Comparison of ENCODE assay signal across 14 mouse cellular contexts in genomic region chr10:111382206-111382930, GRCm38 (mm10).
A peak's percentile ranks its signal among the peaks of the same experiment; 100 is the strongest.
DNase-seq lines count a peak whose midpoint lies in the region; ATAC-seq and TF ChIP-seq lines count a peak whose summit lies in the region.
"Had no signal": no experiment of that assay in that cellular context is flagged by ENCODE, and none has a peak within 500 bp of the region (broad histone marks: within the 10 kb centered on the region; RNA-seq: fewer than 3 reads in every experiment).

No protein-coding gene starts in this region.

- H3K4me3 ChIP-seq in layer of hippocampus, adult 2 months = peak overlapping the region; percentile 26
- no peak overlapping the region for H3K4me3 ChIP-seq in cortical plate, adult 2 months (ENCODE audit: insufficient read depth, low read length)
- no peak overlapping the region for H3K4me3 ChIP-seq in midbrain, embryonic 13.5 days (replicated peaks)
- H3K4me3 ChIP-seq in intestine, postnatal 0 days (ENCODE audit: low read depth, low read length) = no peak overlapping the region
- H3K4me3 ChIP-seq: neural tube, embryonic 12.5 days; stomach, embryonic 15.5 days had no signal

- no peak overlapping the region for H3K4me2 ChIP-seq in midbrain, embryonic 13.5 days (replicated peaks)
- H3K4me2 ChIP-seq in intestine, postnatal 0 days (replicated peaks; ENCODE audit: low read depth) = no peak overlapping the region
- H3K4me2 ChIP-seq: neural tube, embryonic 12.5 days; stomach, embryonic 15.5 days had no signal

- H3K9ac ChIP-seq in midbrain, embryonic 13.5 days (replicated peaks) = no peak overlapping the region
- no peak overlapping the region for H3K9ac ChIP-seq in intestine, postnatal 0 days (ENCODE audit: low read depth, low read length)
- H3K9ac ChIP-seq: neural tube, embryonic 12.5 days; stomach, embryonic 15.5 days had no signal

- H3K27ac ChIP-seq in layer of hippocampus, adult 2 months = peak overlapping the region; percentile 72
- H3K27ac ChIP-seq in cortical plate, adult 2 months (ENCODE audit: insufficient read depth, low read length) = peak overlapping the region; percentile 57
- no peak overlapping the region for H3K27ac ChIP-seq in midbrain, embryonic 13.5 days
- H3K27ac ChIP-seq in intestine, postnatal 0 days (ENCODE audit: low read depth, low read length) = no peak overlapping the region
- H3K27ac ChIP-seq: macrophage; neural tube, embryonic 12.5 days; stomach, embryonic 15.5 days had no signal

- H3K4me1 ChIP-seq in cortical plate, adult 2 months (ENCODE audit: control insufficient read depth, insufficient read depth, low read length) = 0 out of 2 replicates have a peak, but pooled peaks cover 1% of the 10 kb centered on the region
- 0 out of 2 replicates have a peak, but pooled peaks cover 8% of the 10 kb centered on the region for H3K4me1 ChIP-seq in midbrain, embryonic 13.5 days (replicated peaks)
- no peaks in the 10 kb centered on the region for H3K4me1 ChIP-seq in intestine, postnatal 0 days (replicated peaks; ENCODE audit: control insufficient read depth, insufficient read depth, low read length)
- H3K4me1 ChIP-seq: neural tube, embryonic 12.5 days; stomach, embryonic 15.5 days had no signal

- DNase-seq in cerebellum, postnatal 25 days = peak; percentile 11 to 16
- no peak for DNase-seq in layer of hippocampus, adult 2 months (ENCODE audit: low spot score in 2 of 2)
- no peak for DNase-seq in layer of hippocampus, adult 9-10 months (ENCODE audit: low spot score)
- DNase-seq in gastrocnemius, postnatal 10 days = no peak
- DNase-seq: adrenal gland, adult 2 months; kidney, postnatal 36 days; liver had no signal

- WGBS in midbrain, embryonic 13.5 days = 26% methylated on average over 4 of the region's 4 CpGs
- WGBS in intestine, postnatal 0 days = 52% methylated on average over 4 of the region's 4 CpGs

- TF ChIP-seq CTCF in layer of hippocampus, adult 2 months (conservative IDR thresholded peaks at IDR 0.05) = no peak
- TF ChIP-seq CTCF in cortical plate, adult 2 months (IDR thresholded peaks at IDR 0.05; ENCODE audit: extremely low read depth, insufficient read depth, low read length) = no peak
- TF ChIP-seq CTCF in intestine, postnatal 0 days (IDR thresholded peaks at IDR 0.05; ENCODE audit: low read depth) = no peak

- no peaks in the 10 kb centered on the region for H3K36me3 ChIP-seq in midbrain, embryonic 13.5 days
- H3K36me3 ChIP-seq in intestine, postnatal 0 days (ENCODE audit: control insufficient read depth, insufficient read depth) = no peaks in the 10 kb centered on the region
- H3K36me3 ChIP-seq: neural tube, embryonic 12.5 days; stomach, embryonic 15.5 days had no signal

- no peaks in the 10 kb centered on the region for H3K27me3 ChIP-seq in midbrain, embryonic 13.5 days
- no peaks in the 10 kb centered on the region for H3K27me3 ChIP-seq in intestine, postnatal 0 days (replicated peaks; ENCODE audit: control insufficient read depth, insufficient read depth, low read length)
- H3K27me3 ChIP-seq: neural tube, embryonic 12.5 days; stomach, embryonic 15.5 days had no signal

- TF ChIP-seq POLR2A in cortical plate, adult 2 months (IDR thresholded peaks at IDR 0.05; ENCODE audit: extremely low read depth, insufficient read depth, low read length) = no peak

- no peak for ATAC-seq in cerebellum, adult (ENCODE audit: insufficient number of reproducible peaks, low FRiP score, low TSS enrichment)
- ATAC-seq in midbrain, embryonic 13.5 days = peak; percentile 54; the same call in 1 of the 2 replicates
- no peak for ATAC-seq in intestine, postnatal 0 days

- no peaks in the 10 kb centered on the region for H3K9me3 ChIP-seq in midbrain, embryonic 13.5 days
- H3K9me3 ChIP-seq in intestine, postnatal 0 days (ENCODE audit: control insufficient read depth) = no peaks in the 10 kb centered on the region
- H3K9me3 ChIP-seq: neural tube, embryonic 12.5 days; stomach, embryonic 15.5 days had no signal

Comparison
In these comparisons a context has a peak if more than half of its experiments do, and no peak if none do; other contexts are left out.
1. DNase-seq: peak in cerebellum, postnatal 25 days (2 of 2); none in layer of hippocampus, adult 2 months (0 of 2), layer of hippocampus, adult 9-10 months (single experiment) and gastrocnemius, postnatal 10 days (single experiment).
2. H3K27ac ChIP-seq: peak in layer of hippocampus, adult 2 months (single experiment) and cortical plate, adult 2 months (single experiment); none in midbrain, embryonic 13.5 days (single experiment) and intestine, postnatal 0 days (single experiment).